Mouse (Mus musculus): ENCODE measurements around the gene Zfp503.

Zfp503 gene

GRCm38 (mm10) chr14:21968978-21969377 lies 20.4 kb downstream of the Zfp503 start:
- no peak for DNase-seq (ENCODE audit: low read depth, low spot score)

GRCm38 (mm10) chr14:21967375-21968010 lies 21.9 kb downstream of the Zfp503 start:
- DNase-seq (ENCODE audit: low read depth, low spot score) = no peak

- no peak for DNase-seq (ENCODE audit: low read depth, low spot score)
Observed at GRCm38 (mm10) chr14:21966276-21966675, 23.1 kb downstream of the Zfp503 start.

- DNase-seq (ENCODE audit: low read depth, low spot score) = no peak
Observed at GRCm38 (mm10) chr14:21962381-21963050, 26.9 kb downstream of the Zfp503 start.

GRCm38 (mm10) chr14:21959243-21959642 lies 30.2 kb downstream of the Zfp503 start:
- no peak for DNase-seq (ENCODE audit: low read depth, low spot score)

DNA sequence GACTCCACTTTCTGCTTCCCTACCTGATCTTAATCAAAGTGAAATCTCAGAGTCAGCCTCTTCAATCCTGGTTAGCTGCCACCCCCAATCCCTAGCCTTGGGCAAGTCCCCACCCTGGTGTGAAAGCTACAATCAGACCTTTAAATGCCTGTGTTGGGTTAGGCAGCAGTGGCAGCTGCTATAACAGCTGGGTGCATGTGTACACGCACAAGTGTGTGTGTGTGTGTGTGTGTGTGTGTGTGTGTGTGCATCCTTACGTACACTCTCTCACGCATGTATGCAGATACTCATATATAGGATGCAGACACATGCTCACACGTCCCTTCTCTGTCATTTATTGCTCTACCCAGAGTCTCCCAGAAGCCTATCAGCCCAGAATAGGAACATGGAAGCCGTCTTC lies 30.8 kb downstream of the Zfp503 start:
- DNase-seq (ENCODE audit: low read depth, low spot score) = no peak

- DNase-seq (ENCODE audit: low read depth, low spot score) = no peak
Observed at GRCm38 (mm10) chr14:21952541-21952940, 36.9 kb downstream of the Zfp503 start.

DNA sequence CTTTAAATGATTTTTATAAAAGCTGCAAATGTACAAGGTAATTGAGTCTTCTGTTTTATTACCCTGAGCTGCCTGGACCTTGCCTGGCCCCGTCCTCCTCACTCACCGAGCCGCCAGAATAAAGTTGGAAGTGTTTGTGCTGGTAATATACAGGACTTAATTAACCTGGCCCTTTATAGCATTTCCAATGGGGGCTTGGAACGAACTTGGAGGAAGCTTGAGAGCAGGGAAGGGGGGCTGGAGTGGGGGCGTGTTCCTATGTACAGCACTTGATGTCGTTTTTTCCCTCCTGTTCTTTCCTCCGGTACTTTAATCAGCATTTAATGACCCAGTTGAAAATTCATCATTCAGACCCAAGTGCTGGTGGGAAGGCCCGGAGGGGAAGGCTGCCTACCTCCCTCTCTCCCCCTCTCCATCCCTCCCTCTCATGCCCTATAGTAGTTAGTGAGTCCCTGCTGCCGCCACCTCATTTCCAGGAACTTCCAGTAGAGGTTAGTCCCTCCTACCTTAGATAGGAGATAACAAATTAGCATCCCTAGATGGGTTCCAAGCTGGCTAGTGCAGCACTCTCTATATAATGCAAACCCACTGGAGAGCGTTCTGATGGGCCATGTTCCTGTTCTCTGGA lies 37.4 kb downstream of the Zfp503 start:
- no peak for DNase-seq (ENCODE audit: low read depth, low spot score)

DNA sequence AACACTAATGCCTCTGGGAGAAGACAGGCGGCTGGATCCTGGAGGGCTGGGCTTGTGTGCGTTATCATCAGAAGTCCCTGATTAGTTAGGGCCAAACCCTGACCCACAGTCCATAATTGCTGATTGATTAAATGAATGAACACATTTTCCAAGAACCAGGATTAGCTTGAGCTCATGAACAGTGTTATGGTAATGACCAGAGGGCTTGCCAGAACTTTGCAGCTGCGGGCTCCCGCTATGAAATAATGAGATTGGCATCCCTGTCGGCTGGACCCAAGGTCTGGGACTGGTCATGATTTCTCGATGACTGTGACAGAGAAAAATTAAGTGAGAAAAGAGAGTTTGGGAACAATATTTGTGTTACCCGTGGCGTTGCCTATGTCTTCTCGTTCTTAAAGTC lies 44.5 kb downstream of the Zfp503 start:
- peak; percentile 4 for DNase-seq (ENCODE audit: low read depth, low spot score)

GRCm38 (mm10) chr14:21941581-21941980 lies 47.8 kb downstream of the Zfp503 start:
- no peak for DNase-seq (ENCODE audit: low read depth, low spot score)

- DNase-seq (ENCODE audit: low read depth, low spot score) = no peak
Observed at GRCm38 (mm10) chr14:21937116-21937515, 52.3 kb downstream of the Zfp503 start.

- DNase-seq (ENCODE audit: low read depth, low spot score) = no peak
Observed at GRCm38 (mm10) chr14:21936102-21936630, 53.2 kb downstream of the Zfp503 start.

Measured in skeletal muscle tissue, adult 2 months (tissue).